Mouse (Mus musculus): ENCODE results near the gene Zdhhc17. TPM values are rescaled to one million over a fixed set of nuclear protein-coding genes. Genes with fewer than 3 reads are reported as not detected.

Zdhhc17 gene
- polyA plus RNA-seq, 1 experiment, result not detected

DNA sequence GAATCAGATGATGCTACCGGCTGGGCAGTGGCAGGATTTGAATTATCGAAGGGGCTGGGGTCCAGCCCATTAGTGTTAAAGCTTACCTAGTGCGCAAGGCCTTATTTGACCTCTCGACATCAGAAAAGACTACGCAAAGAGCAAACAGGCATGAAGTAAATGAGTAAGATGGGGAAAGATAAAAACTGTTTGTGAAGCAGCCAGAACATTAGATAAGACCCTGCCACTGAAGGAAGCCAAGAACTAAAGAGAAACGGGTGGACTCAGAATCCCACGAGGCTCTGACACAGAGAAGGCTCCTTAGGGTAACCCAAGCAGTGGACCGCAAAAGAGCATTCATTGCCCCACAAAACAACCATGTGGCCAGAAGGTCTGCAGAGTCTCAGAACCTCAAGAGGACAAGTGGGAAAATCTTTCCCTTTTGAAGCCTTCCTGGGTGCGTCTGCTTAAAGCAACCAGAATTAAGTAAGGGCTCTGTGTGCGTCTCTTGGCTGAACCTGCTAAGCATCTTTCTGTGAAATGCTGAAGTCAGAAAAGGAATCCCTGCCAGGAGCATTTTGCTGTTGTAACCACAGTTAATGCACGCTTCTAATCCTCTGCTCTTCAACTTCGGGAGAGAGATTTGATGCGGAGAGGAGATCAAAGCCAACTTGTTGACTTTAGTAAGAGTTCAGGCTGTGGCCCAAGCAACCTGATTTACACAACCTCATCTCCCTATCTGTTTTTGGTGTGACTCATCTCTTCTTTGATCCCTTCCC is 110.0 kb downstream of the Zdhhc17 start:
- no peaks in the 10 kb centered on the region for H3K4me1 ChIP-seq (ENCODE audit: control insufficient read depth)
- H3K9me3 ChIP-seq (ENCODE audit: control insufficient read depth, low read length), result peaks cover 4% of the 10 kb centered on the region; the same call in 1 of the 2 replicates
- TF ChIP-seq GATA1 (IDR thresholded peaks at IDR 0.05; ENCODE audit: low read length), result no peak
- no peaks in the 10 kb centered on the region for H3K27me3 ChIP-seq (ENCODE audit: control insufficient read depth)
- H3K4me3 ChIP-seq (replicated peaks), result no peak overlapping the region
- no peaks in the 10 kb centered on the region for H3K36me3 ChIP-seq (ENCODE audit: control insufficient read depth)

Other genes with a start within 250 kb of the Zdhhc17 start
- 0.19 and 0.26 TPM in 2 replicates for gene Csrp2, start 90.4 kb downstream of the Zdhhc17 start, polyA plus RNA-seq (2012)
- gene Osbpl8, start 154.6 kb upstream of the Zdhhc17 start, polyA plus RNA-seq (2012), result 0.51 and 0.56 TPM in 2 replicates